Mouse (Mus musculus) C2C12 (cell line): ENCODE measurements around the gene Cryba4. TPM values are rescaled to one million over a fixed set of nuclear protein-coding genes. Genes with fewer than 3 reads are reported as not detected.
A peak's percentile ranks its signal among the peaks of the same experiment; 100 is the strongest.

Experiments
- H3K27me3 ChIP-seq: one replicate; pipeline ENCODE4 v1.6.1; 2011; ENCODE audit not compliant: control insufficient read depth, insufficient read depth, insufficient read length
- H3K36me3 ChIP-seq: one replicate; pipeline ENCODE4 v1.6.1; 2011; ENCODE audit not compliant: control insufficient read depth, insufficient read depth
- H3K4me3 ChIP-seq: one replicate; pipeline ENCODE4 v1.5.1; 2011; ENCODE audit warnings: mild to moderate bottlenecking, control low read depth; ENCODE audit not compliant: poor library complexity, insufficient read depth, severe bottlenecking
- H3K79me2 ChIP-seq: one replicate; pipeline ENCODE4 v1.6.1; 2011; ENCODE audit not compliant: control insufficient read depth, insufficient read depth
- H3K79me3 ChIP-seq: one replicate; pipeline ENCODE4 v1.6.1; 2011; ENCODE audit warnings: low read depth, control low read depth
- H3ac ChIP-seq: one replicate; pipeline ENCODE3; 2011; ENCODE audit warnings: low read depth; ENCODE audit not compliant: control insufficient read depth, insufficient read length
- CEBPB ChIP-seq: IDR thresholded peaks from one replicate; pipeline ENCODE4 v1.6.1; 2011; ENCODE audit warnings: low read depth, mild to moderate bottlenecking, control low read depth, moderate library complexity
- CTCF ChIP-seq: IDR thresholded peaks from one replicate; pipeline ENCODE4 v1.5.1; 2011; ENCODE audit not compliant: control insufficient read depth, insufficient read depth, insufficient read length
- FOSL1 ChIP-seq: IDR thresholded peaks from one replicate; pipeline ENCODE4 v1.8.0; 2011; ENCODE audit warnings: mild to moderate bottlenecking, low read length; ENCODE audit not compliant: poor library complexity, insufficient read depth, severe bottlenecking
- MAX ChIP-seq: IDR thresholded peaks from one replicate; pipeline ENCODE4 v1.6.1; 2011; ENCODE audit warnings: mild to moderate bottlenecking, control low read depth
- MYOD1 ChIP-seq: IDR thresholded peaks from one replicate; pipeline ENCODE4 v1.6.1; 2011; ENCODE audit warnings: low read depth; ENCODE audit not compliant: control insufficient read depth, insufficient read length
- MYOG ChIP-seq: IDR thresholded peaks from one replicate; pipeline ENCODE4 v1.6.1; 2011; ENCODE audit not compliant: control insufficient read depth, insufficient read length; ENCODE audit errors: extremely low read depth
- USF1 ChIP-seq: IDR thresholded peaks from one replicate; pipeline ENCODE4 v1.6.1; 2011; ENCODE audit warnings: low read depth, mild to moderate bottlenecking, control low read depth, moderate library complexity
- polyA plus RNA-seq: library from polyadenylated mRNA; unstranded; fragments of >200 nt; fragmentation: generic; extraction: Trizol; gene quantifications from one replicate; pipeline ENCODE4 v1.2.1, GENCODE M21; 2012; ENCODE audit warnings: missing spikeins

Cryba4 gene
- polyA plus RNA-seq, 1 experiment, result 1.9 TPM

DNA sequence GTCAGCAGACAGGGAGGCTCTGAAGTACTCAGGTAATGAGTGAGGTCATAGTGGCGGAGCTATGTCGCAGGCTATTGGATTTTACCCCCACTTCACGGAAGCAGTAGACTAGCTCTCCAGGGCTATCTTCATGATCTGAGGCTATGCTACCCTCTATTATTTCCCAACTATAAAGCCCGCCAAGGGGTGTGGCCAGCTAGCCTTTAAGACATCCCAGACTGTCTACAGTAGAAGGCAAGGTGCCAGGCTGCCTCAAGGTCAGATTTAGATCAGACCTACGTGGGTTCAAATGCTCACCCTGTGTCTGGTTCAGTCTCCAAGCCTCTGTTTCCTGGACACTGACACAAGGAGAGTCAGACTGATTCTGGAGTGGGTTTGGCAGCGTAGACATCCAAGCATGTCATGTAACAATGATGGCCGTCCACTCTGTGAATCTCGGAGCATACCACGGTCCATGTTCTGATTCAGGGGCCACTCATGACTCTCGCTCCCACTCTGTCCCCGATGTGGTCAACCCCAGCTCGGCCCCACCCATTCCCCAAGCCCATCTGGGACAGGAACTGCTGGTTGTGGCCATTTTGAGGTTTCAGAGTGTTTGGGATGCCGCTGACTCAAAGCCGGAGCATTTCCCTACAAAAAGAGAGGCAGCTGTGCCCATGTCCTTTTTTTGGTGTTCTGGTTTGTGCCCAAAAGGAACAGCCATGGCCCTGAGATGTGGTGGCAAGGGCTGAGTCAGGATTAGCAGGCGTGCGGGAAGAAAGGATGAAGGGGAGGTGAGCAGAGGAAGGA lies 7.7 kb upstream of the Cryba4 start:
- Histone ChIP-seq H3K36me3 (no peaks in the 10 kb centered on the region), H3K27me3 (no peaks in the 10 kb centered on the region), H3K79me3 (no peaks in the 10 kb centered on the region), H3K79me2 (no peaks in the 10 kb centered on the region), H3ac (no peak overlapping the region), H3K4me3 (no peak overlapping the region)
- TF ChIP-seq MAX, result peak; percentile 12
- peak; percentile 73 for TF ChIP-seq FOSL1
- no peak for TF ChIP-seq USF1
- peak; percentile 79 for TF ChIP-seq MYOD1
- TF ChIP-seq CEBPB, result peak; percentile 63
- no peak for TF ChIP-seq MYOG
- no peak for TF ChIP-seq CTCF

DNA sequence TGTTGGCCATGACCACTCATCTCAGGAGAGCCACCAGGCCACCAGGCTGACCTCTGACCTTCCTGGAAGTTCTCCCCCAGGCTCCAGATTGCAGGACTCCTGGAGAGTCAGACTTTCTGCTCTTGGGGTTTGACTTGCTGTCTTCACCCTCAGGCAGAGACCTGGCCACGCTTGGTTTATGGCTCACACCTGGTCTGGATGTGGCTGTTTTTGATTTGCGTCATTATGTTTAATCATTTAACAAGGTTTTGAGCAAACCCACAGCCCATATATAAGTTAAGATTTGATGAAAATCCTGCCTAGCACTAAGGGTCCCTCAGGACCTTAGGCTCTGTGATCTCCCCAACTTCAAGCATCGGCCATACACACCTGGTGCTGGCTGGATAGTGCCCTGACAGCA lies 5.6 kb upstream of the Cryba4 start:
- no peaks in the 10 kb centered on the region for H3K27me3 ChIP-seq
- H3K36me3 ChIP-seq, result no peaks in the 10 kb centered on the region
- no peak for TF ChIP-seq FOSL1
- TF ChIP-seq MYOD1, result no peak
- TF ChIP-seq CEBPB, result no peak
- no peak for TF ChIP-seq MAX
- TF ChIP-seq MYOG, result no peak
- TF ChIP-seq USF1, result no peak
- no peak for TF ChIP-seq CTCF
- H3K79me3 ChIP-seq, result no peaks in the 10 kb centered on the region
- no peak overlapping the region for H3K4me3 ChIP-seq
- no peak overlapping the region for H3ac ChIP-seq
- H3K79me2 ChIP-seq, result no peaks in the 10 kb centered on the region

DNA sequence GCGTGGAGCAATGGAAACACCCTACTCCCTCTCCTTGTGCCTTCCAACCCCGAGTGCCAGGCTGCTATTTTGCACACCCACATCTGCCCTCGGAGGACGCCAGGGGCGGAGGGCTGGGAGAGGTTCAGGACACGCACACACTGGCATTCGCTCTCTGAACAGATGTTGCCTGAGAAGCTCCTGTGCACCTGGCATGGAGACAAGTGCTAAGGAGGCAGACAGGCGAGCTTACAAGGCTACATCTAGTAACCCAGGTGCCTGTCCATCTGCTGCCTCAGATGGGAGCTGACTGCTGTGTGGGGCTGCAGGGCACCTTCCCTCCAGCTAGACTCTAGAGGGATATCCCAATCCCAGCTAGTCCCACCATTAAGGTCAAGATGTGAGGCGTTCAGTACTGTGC lies 4.1 kb upstream of the Cryba4 start:
- H3K79me2 ChIP-seq, result no peaks in the 10 kb centered on the region
- no peaks in the 10 kb centered on the region for H3K36me3 ChIP-seq
- no peak overlapping the region for H3K4me3 ChIP-seq
- H3K79me3 ChIP-seq, result no peaks in the 10 kb centered on the region
- no peaks in the 10 kb centered on the region for H3K27me3 ChIP-seq
- TF ChIP-seq CTCF, result no peak
- no peak for TF ChIP-seq CEBPB
- no peak for TF ChIP-seq MYOG
- no peak for TF ChIP-seq MAX
- TF ChIP-seq FOSL1, result no peak
- TF ChIP-seq MYOD1, result no peak
- TF ChIP-seq USF1, result no peak
- H3ac ChIP-seq, result no peak overlapping the region

DNA sequence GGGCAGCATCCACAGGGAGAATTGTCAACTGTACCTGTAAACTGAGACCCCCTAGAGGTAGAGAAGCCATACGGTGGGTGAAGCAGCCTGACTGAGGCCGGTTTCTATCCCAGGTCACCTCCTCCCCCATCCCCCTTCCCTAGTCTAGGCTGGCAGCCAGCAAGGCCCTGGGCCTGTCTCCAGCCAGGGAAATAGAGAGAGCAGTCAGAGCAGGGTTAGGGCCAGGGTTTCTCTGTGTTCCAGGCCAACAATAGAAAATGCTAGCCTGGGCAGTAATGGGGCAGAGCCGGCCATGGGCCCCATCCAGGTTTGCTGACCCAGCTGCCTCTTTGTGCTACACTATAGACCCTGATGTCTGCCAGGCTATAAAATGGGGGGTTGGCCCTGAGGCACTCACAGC lies 3.1 kb upstream of the Cryba4 start, which contains the start of gene Crybb1:
TSS of gene Crybb1 (plus strand) at position 390 of the 400 bp plus-strand sequence.
- no peaks in the 10 kb centered on the region for H3K79me2 ChIP-seq
- H3ac ChIP-seq, result no peak within 1 kb of the TSS
- H3K79me3 ChIP-seq, result no peaks in the 10 kb centered on the region
- H3K4me3 ChIP-seq, result no peak within 1 kb of the TSS
- no peaks in the 10 kb centered on the region for H3K36me3 ChIP-seq
- no peaks in the 10 kb centered on the region for H3K27me3 ChIP-seq
- TF ChIP-seq CEBPB (no peak), MYOD1 (no peak), MYOG (no peak), CTCF (no peak), USF1 (no peak), MAX (no peak), FOSL1 (no peak)

DNA sequence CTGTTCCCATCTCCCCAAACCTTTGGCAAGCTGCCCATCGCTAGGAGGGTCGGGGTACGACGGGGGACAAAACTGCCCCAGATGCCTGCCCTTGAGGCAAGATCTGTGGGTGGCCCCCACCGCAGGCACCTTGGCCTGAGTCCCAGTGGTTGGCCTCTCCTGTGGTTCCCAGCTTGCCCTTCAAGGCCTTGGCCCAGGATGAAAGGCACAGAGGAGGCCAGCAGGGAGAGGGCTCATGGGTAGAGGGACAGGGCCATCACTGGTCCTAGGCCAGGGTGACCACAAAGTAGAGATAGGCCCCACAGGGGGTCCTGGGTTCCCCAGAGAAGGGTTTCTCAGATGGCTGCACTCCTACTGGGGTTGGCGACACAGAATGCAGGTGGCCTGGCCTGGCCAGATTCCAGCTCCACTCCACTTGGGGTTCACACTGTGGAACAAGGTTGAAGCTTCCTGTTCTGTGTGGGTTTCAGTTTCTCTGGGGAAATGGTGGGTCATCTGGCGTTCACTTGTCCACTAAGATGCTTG lies 2.0 kb upstream of the Cryba4 start:
- Histone ChIP-seq H3ac (no peak overlapping the region), H3K79me3 (no peaks in the 10 kb centered on the region), H3K36me3 (no peaks in the 10 kb centered on the region), H3K79me2 (no peaks in the 10 kb centered on the region), H3K27me3 (no peaks in the 10 kb centered on the region), H3K4me3 (no peak overlapping the region)
- TF ChIP-seq MAX, result no peak

DNA sequence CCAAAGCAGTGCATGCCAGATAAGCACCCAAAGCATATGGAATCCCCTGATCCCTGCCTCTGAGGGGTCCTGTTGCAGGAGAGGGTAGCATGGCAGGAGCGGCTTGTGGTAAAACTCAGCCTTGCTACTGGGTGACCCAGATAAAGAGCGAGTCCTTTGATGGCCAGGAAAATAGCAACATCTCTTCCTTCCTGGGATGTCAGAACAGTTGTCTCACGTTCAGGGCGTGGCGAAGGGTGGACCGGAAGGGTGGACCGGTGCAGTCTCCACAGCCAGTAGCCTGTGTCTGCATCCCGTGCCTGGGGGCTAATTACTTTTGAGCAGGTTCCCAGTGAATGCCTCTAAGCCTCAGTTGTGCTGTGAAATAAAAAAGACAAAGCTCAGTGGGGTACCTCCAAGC lies 851 bp upstream of the Cryba4 start:
- Histone ChIP-seq H3K79me3 (no peaks in the 10 kb centered on the region), H3K79me2 (no peaks in the 10 kb centered on the region), H3ac (no peak overlapping the region), H3K4me3 (no peak overlapping the region), H3K27me3 (no peaks in the 10 kb centered on the region), H3K36me3 (no peaks in the 10 kb centered on the region)
- TF ChIP-seq MYOD1, result no peak
- no peak for TF ChIP-seq CEBPB
- TF ChIP-seq MAX, result no peak
